ENCODE assay signal across 8 mouse cellular contexts in the genomic region with DNA sequence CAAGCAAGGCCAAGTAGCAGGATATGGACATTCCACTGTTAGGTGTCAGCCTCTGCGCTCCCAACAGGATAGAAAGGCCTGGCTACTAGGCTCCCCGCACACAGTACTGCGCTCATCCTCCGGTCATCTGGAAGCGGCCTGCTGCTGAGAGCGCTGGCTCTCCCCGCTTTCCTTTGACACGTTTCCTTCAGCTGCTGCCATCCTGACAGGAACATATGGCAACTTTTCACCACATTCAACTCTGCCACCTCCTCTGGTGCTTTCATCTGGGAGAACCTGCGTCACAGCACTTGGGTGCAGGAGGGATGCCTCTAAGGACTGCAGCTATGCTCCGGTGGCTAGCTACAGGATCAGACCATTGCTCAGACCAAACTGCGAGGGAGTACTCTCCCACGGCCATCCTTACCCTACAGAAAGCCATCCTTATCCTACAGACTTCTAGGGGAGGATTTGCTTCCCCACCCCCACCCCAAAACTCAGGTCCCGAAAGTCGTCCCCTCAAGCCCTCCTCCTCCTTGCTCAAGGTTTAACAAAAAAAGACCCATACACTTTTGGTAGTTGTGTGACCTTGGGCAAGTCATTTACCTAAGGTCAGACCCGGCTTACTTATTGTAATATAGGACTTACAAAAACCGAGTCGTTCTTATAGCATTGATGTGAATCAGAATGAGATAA. TPM values are rescaled to one million over a fixed set of nuclear protein-coding genes. Genes with fewer than 3 reads are reported as not detected.
DNase-seq lines count a peak whose midpoint lies in the region; ATAC-seq and TF ChIP-seq lines count a peak whose summit lies in the region.

No protein-coding gene starts in this region.

- peak overlapping the region; percentile 40 for H3K4me3 ChIP-seq in lung, adult 2 months (replicated peaks; ENCODE audit: extremely low read depth, low read depth, low read length)
- H3K4me3 ChIP-seq in limb, embryonic 12.5 days (replicated peaks), result peak overlapping the region; percentile 82
- H3K4me3 ChIP-seq in neural tube, embryonic 12.5 days, result peak overlapping the region; percentile 71

- H3K4me1 ChIP-seq in lung, adult 2 months (ENCODE audit: control insufficient read depth, insufficient read depth, low read length), result 0 out of 2 replicates have a peak, but pooled peaks cover 2% of the 10 kb centered on the region
- H3K4me1 ChIP-seq in limb, embryonic 12.5 days (replicated peaks), result peaks cover 26% of the 10 kb centered on the region
- H3K4me1 ChIP-seq in neural tube, embryonic 12.5 days, result peaks cover 22% of the 10 kb centered on the region

- H3K9ac ChIP-seq in limb, embryonic 12.5 days (replicated peaks), result peak overlapping the region; percentile 87
- peak overlapping the region; percentile 19; the same call in 1 of the 2 replicates for H3K9ac ChIP-seq in neural tube, embryonic 12.5 days

- no peak for ATAC-seq in limb, embryonic 12.5 days (ENCODE audit: insufficient number of reproducible peaks, insufficient read depth, low FRiP score, low TSS enrichment, low read depth)
- no peak for ATAC-seq in neural tube, embryonic 12.5 days (ENCODE audit: low FRiP score, low read depth)

- no peak for DNase-seq in lung, adult 2 months
- no peak for DNase-seq in lung, postnatal 10 days
- peak; percentile 27 for DNase-seq in embryo, embryonic 9.5 days (ENCODE audit: extremely low spot score)
- DNase-seq in heart, postnatal 10 days, result peak; percentile 39 to 46
- no peak for DNase-seq in thymus, postnatal 25 days
- no peak for DNase-seq in ovary, postnatal 10 days (ENCODE audit: low spot score)

- intact Hi-C loops in heart, postnatal 10 days (cut with DNase I), result loop anchor here (2.0 to 5.0 kb wide), 4 partner anchors 54 to 201 kb away; no protein-coding TSS in a partner anchor

- no peak for TF ChIP-seq CTCF in lung, adult 2 months (IDR thresholded peaks at IDR 0.05; ENCODE audit: insufficient read depth, low read length)

- H3K9me3 ChIP-seq in limb, embryonic 12.5 days, result no peaks in the 10 kb centered on the region
- no peaks in the 10 kb centered on the region for H3K9me3 ChIP-seq in neural tube, embryonic 12.5 days

- H3K4me2 ChIP-seq in limb, embryonic 12.5 days, result peak overlapping the region; percentile 86
- peak overlapping the region; percentile 96 for H3K4me2 ChIP-seq in neural tube, embryonic 12.5 days (replicated peaks)

- H3K27ac ChIP-seq in limb, embryonic 12.5 days, result no peak overlapping the region
- no peak overlapping the region for H3K27ac ChIP-seq in neural tube, embryonic 12.5 days

- no peaks in the 10 kb centered on the region for H3K36me3 ChIP-seq in limb, embryonic 12.5 days
- no peaks in the 10 kb centered on the region for H3K36me3 ChIP-seq in neural tube, embryonic 12.5 days

- no peak for TF ChIP-seq POLR2A in lung, adult 2 months (IDR thresholded peaks at IDR 0.05; ENCODE audit: borderline replicate concordance, extremely low read depth, low read depth, low read length)

- 27% methylated on average over 17 of the region's 17 CpGs for WGBS in lung, adult 2 months
- 4% methylated on average over 17 of the region's 17 CpGs for WGBS in limb, embryonic 12.5 days
- 7% methylated on average over 17 of the region's 17 CpGs for WGBS in neural tube, embryonic 12.5 days

- H3K27me3 ChIP-seq in limb, embryonic 12.5 days, result 0 out of 2 replicates have a peak, but pooled peaks cover 5% of the 10 kb centered on the region
- no peaks in the 10 kb centered on the region for H3K27me3 ChIP-seq in neural tube, embryonic 12.5 days (replicated peaks)

RNA-seq across cellular contexts. Expression of a gene that starts 2.0 kb away (rescaled TPM):
- polyA plus RNA-seq in lung, adult 2 months (2012; rRNA removed), result 9.4 and 12.3 TPM in 2 replicates
- 10 to 100 TPM; 28.5 to 28.7 TPM for total RNA-seq in heart, postnatal 10 days (2021)
- polyA plus RNA-seq in limb, embryonic 12.5 days (2016; fragmentation: Nextera tagmentation; extraction: Ambion mirVana), result 17.1 and 18.5 TPM in 2 replicates
- 25.4 and 28.0 TPM in 2 replicates for polyA plus RNA-seq in neural tube, embryonic 12.5 days (2016; fragmentation: Nextera tagmentation; extraction: Ambion mirVana)

Comparison
In these comparisons a context has a peak if more than half of its experiments do, and no peak if none do; other contexts are left out.
1. DNase-seq: peak in embryo, embryonic 9.5 days (single experiment) and heart, postnatal 10 days (2 of 2); none in lung, adult 2 months (single experiment), lung, postnatal 10 days (single experiment), thymus, postnatal 25 days (single experiment) and ovary, postnatal 10 days (single experiment).
2. Peak in every context shown above with its lines, with median percentiles within 50 percentile points of each other: H3K4me3 ChIP-seq.